Mouse (Mus musculus): ENCODE measurements around the gene Mettl15.
"Not testable (repeated sequence)": the region's sequence is repeated elsewhere in the genome, so short reads cannot be mapped to it uniquely, and the experiment has no call there.

Mettl15 gene

GRCm38 (mm10) chr2:109280600-109281340 lies at the start of gene Mettl15, which contains the start of gene Kif18a:
Gene Mettl15 (minus strand): TSS chr2:109280748.
Gene Kif18a (plus strand): TSS chr2:109280738.
- DNase-seq: peak; percentile 89 to 92

- no peak for DNase-seq
Measured at GRCm38 (mm10) chr2:109311369-109311768, 30.8 kb upstream of the Mettl15 start.

GRCm38 (mm10) chr2:109303638-109304037 lies 23.1 kb upstream of the Mettl15 start:
- no peak for DNase-seq

GRCm38 (mm10) chr2:109302234-109302633 lies 21.7 kb upstream of the Mettl15 start:
- no peak for DNase-seq

GRCm38 (mm10) chr2:109298160-109298559 lies 17.6 kb upstream of the Mettl15 start:
- no peak for DNase-seq

- DNase-seq: no peak
Measured at GRCm38 (mm10) chr2:109296264-109296663, 15.7 kb upstream of the Mettl15 start.

GRCm38 (mm10) chr2:109289327-109289726 lies 8.8 kb upstream of the Mettl15 start:
- DNase-seq: no peak

- no peak for DNase-seq
Measured at GRCm38 (mm10) chr2:109284121-109284520, 3.6 kb upstream of the Mettl15 start.

GRCm38 (mm10) chr2:109281341-109281690 lies 768 bp upstream of the Mettl15 start:
- DNase-seq: no peak

GRCm38 (mm10) chr2:109280272-109280599 lies 312 bp downstream of the Mettl15 start:
- no peak for DNase-seq

- DNase-seq: peak; percentile 28 to 54
Measured at GRCm38 (mm10) chr2:109278036-109278435, 2.5 kb downstream of the Mettl15 start.

GRCm38 (mm10) chr2:109277593-109277992 lies 3.0 kb downstream of the Mettl15 start:
- no peak for DNase-seq

- no peak for DNase-seq
Measured at GRCm38 (mm10) chr2:109273098-109273497, 7.5 kb downstream of the Mettl15 start.

GRCm38 (mm10) chr2:109262779-109263178 lies 17.8 kb downstream of the Mettl15 start:
- no peak for DNase-seq

- no peak for DNase-seq
Measured at GRCm38 (mm10) chr2:109241947-109242346, 38.6 kb downstream of the Mettl15 start.

- DNase-seq: no peak
Measured at GRCm38 (mm10) chr2:109235741-109236140, 44.8 kb downstream of the Mettl15 start.

- DNase-seq: no peak
Measured at GRCm38 (mm10) chr2:109233876-109234275, 46.7 kb downstream of the Mettl15 start.

GRCm38 (mm10) chr2:109230443-109230842 lies 50.1 kb downstream of the Mettl15 start:
- DNase-seq: no peak

GRCm38 (mm10) chr2:109227196-109227595 lies 53.4 kb downstream of the Mettl15 start:
- no peak for DNase-seq

- no peak for DNase-seq
Measured at GRCm38 (mm10) chr2:109221470-109221869, 59.1 kb downstream of the Mettl15 start.

GRCm38 (mm10) chr2:109216678-109217077 lies 63.9 kb downstream of the Mettl15 start:
- DNase-seq: not testable (repeated sequence)

GRCm38 (mm10) chr2:109210641-109211040 lies 69.9 kb downstream of the Mettl15 start:
- DNase-seq: not testable (repeated sequence)

- DNase-seq: no peak
Measured at GRCm38 (mm10) chr2:109208032-109208431, 72.5 kb downstream of the Mettl15 start.

GRCm38 (mm10) chr2:109182993-109183392 lies 97.6 kb downstream of the Mettl15 start:
- no peak for DNase-seq

GRCm38 (mm10) chr2:109158509-109158908 lies 122.0 kb downstream of the Mettl15 start:
- no peak for DNase-seq

All from spleen, adult 18-20 months (tissue).